Mouse (Mus musculus) mesoderm, embryonic 11.5 days (tissue): ENCODE data around the gene Tbc1d4.
A peak's percentile ranks its signal among the peaks of the same experiment; 100 is the strongest.

Source experiments
- DNase-seq: peaks from one replicate; pipeline ENCODE4 v3.0.0-alpha.2; 2012; ENCODE audit warnings: low read depth, low spot score

Tbc1d4 gene

DNA sequence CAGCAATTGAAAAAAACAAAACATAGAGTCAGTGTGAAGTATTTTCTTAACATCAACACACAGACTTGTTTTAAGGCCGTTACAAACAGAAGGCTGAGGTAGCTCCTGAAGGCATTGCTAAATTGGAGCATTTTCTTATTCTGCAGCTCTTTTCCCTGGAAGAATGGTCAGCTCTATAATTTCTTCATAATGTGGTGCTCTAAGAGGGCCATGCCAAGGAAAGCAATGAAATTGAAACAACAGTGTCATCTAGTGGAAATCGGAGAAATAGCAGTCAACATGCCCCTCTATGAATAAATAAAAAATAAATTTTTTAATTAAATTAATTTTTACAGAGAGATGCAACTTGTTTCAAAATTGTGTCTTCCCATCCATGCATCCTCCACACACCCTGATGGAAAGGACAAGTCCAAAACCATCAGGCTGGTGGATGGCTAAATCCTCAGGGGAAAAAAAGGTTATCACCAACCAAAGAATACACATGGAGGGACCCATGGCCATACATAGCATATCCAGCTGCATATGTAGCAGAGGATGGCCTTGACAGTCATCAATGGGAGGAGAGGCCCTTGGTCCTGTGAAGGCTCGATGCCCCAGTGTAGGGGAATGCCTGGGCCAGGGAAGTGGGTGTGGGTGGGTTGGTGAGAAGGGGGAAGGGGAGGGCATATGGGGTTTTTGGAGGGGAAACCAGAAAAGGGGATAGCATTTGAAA lies 180.0 kb downstream of the Tbc1d4 start:
- peak; percentile 41 for DNase-seq

DNA sequence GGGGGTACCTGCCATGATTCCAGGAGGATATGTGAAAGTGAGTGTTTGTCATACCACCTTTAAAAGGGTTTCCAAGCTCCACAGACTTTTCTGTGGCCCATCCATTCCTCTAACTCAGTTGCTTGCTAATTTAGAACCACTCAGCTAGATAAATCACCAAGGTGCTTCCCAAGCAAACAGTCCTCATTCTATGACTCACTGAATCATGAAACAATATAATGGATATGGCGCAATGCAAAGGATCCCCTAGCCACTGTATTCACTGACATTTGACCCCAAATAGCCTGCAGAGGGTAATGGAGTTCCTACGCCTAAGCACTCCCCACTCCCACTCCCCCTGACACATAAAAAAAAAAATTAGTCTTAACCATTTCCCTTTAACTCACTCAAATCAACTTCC lies 191.3 kb downstream of the Tbc1d4 start:
- no peak for DNase-seq
